Mouse (Mus musculus) adrenal gland, adult 10 weeks (tissue): ENCODE data around the gene 1700123L14Rik. TPM values are rescaled to one million over a fixed set of nuclear protein-coding genes. Genes with fewer than 3 reads are reported as not detected.

Experiments
- polyA plus RNA-seq: library from polyadenylated mRNA; stranded (reverse); fragments of 350-450 nt; fragmentation: Illumina TruSeq; extraction: RNeasy Lipid Tissue Mini Kit (QIAGEN cat#74804); gene quantifications from one replicate; pipeline ENCODE4 v1.2.3, GENCODE M21; 2014; ENCODE audit warnings: low read depth, low replicate concordance

The 1700123L14Rik gene
- not detected for polyA plus RNA-seq

DNA sequence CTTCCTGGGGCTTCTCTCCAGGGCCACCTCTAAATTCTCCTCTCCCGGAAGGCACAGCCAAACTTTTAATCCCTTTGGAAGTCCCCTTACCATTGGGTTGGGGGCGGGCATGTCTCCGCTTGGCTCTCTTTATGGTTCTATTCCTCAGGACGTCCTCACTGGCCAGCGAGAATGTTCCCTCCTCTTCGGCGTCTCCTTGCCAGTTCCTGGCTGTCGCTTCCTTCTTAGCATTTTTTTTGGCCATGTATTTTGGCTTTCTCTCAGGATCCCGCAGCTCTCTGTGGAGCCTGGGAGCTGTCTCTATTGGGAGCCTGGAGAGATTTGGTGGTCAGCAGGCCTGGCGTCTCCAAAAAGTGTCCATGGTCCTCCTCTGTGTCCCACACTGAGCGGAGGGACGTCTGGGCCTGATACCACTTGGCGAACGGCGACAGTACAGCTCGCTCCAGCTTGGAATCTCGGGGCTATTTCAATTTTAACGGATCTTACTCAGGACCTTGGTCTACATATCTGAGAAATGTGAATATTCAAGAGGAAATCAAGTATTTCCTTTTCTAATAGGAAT, at the start of gene 1700123L14Rik:
TSS of gene 1700123L14Rik (minus strand) at position 426 of the 562 bp plus-strand sequence.

Other genes with a start within 250 kb of the 1700123L14Rik start
- 2.9 TPM for gene Fam19a1, start 53.1 kb downstream of the 1700123L14Rik start, polyA plus RNA-seq